Mouse (Mus musculus): ENCODE measurements around the gene Grid2.

DNA sequence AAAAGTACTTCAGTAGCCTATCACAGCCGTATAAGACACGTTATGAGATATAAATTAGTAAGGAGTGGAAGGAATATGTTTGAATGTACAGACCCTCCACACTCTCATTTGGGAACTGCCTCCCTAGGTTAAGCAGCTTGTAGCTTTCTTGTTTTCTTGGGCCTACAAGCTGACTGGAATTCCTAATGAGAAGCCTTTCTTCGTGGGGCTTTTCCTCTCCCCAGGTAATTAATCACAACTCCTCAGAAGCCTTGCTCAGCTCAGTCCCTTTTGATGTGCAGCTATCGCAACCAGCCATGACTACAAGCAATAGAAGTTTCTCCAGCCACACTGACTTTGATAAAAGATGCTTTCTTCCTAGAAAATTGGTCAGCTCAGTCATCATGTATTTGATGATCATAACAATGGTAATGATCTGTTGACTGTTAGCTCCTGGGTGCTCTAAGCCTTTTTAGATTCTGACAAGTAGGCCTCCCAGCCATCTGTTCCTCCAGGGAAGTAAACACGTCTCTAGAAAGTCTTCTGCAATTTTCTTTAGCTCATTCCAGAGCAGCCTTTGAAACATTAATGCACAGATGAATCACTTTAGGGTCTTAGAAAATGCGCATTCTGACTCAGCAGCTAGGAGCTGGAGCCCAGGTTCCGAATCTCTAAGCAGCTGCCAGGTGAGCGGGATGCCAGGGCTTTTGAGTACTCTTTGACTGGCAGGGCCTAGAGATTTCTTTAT lies 946.9 kb downstream of the Grid2 start:
- TF ChIP-seq CTCF (IDR thresholded peaks at IDR 0.05; ENCODE audit: control insufficient read depth, insufficient read depth, low read length) (no peak), POLR2A (IDR thresholded peaks at IDR 0.05; ENCODE audit: borderline replicate concordance, control insufficient read depth, low read depth, low read length) (no peak)

Measured in bone marrow, adult 2 months (tissue).